Mouse (Mus musculus): ENCODE measurements around the gene Dnal4.

The Dnal4 gene

DNA sequence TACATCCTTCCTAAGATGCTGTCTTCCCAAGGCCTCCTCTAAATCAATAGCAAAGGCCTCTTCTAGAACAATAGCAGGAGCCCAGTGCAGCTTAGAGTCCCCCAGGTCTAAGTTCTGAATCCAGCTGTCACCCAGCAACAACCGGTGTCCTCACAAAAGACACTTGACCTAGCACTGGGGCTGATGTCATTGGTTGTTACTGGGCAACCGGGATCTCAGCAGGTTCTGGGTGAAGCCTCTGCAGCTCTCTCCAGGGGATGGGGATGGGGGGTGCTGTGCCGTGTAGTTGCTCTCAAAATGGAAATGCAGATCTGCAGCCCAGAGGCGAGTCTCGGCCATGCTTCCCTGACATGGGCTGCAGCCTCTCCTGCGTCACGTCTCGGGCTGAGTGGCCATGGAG is 10.2 kb upstream of the Dnal4 start:
- POLR2A ChIA-PET, result interaction anchor here in 2 of 4 experiments (0.6 to 0.7 kb wide), 2 partner anchors 96 to 146 kb away, joined by 3 to 4 read pairs; no protein-coding TSS in a partner anchor
- CTCF ChIA-PET, result interaction anchor here in 1 of 4 experiments (0.5 to 0.8 kb wide), 2 partner anchors 10 to 907 kb away, joined by 3 read pairs; no protein-coding TSS in a partner anchor

DNA sequence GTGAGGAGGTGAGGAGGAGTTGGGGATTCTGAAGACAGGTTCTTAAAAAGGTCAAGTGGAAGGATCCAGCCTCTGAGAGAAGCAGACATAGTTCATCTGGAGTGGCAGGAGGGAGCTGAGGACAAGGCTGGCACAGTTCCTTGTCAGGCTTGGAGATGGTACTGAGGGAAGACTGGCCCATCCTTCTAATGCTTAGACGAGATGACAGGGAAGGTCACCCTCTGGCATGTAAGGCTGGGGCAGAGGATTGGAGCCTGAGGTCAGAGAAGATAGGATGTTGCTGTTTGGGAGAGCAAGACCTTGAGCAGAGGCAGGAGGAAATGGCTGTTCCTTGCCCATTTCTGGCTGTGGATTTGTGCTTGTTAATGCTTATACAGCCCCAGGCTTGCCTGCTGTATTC is 7.4 kb upstream of the Dnal4 start:
- POLR2A ChIA-PET, result interaction anchor here in 2 of 4 experiments (0.8 to 1.9 kb wide), 3 partner anchors 10 to 37 kb away, joined by 3 to 6 read pairs (median 4); no protein-coding TSS in a partner anchor
- CTCF ChIA-PET, result interaction anchor here in 2 of 4 experiments (0.6 to 2.3 kb wide), 8 partner anchors 11 to 484 kb away, joined by 3 to 10 read pairs (median 5); partner anchors contain the start of gene Fam227a (in 1 of the 2)

DNA sequence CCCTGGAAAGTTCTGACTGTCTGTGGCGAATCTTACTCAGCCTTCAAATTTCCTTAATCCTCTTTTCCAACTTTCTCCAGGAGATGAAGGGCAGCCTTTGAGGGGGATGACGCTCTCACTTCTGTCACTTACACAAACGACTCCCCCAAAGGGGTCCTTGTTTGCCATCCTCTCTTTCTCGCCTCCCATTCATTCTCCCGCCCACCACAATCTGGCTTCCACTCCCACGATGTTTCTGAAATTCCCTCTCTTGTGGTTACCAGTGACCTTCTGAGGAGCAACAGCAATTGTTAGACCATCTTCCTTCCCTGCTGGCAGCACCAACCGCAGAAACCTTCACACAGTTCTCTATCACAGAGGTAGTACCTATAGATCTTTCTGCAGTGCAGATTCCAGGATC is 2.0 kb downstream of the Dnal4 start:
- ChIA-PET CTCF (interaction anchor here in 2 of 4 experiments (0.6 to 1.0 kb wide), 2 partner anchors 17 to 22 kb away, joined by 3 to 4 read pairs; no protein-coding TSS in a partner anchor), POLR2A (interaction anchor here (0.5 to 3.0 kb wide), 22 partner anchors 8 to 300 kb away, joined by 3 to 24 read pairs (median 4); partner anchors contain the start of genes Gtpbp1 (in 2 of the 4), Cbx7 (in 1 of the 4), Cby1 (in 1 of the 4) and Fam227a (in 1 of the 4))

DNA sequence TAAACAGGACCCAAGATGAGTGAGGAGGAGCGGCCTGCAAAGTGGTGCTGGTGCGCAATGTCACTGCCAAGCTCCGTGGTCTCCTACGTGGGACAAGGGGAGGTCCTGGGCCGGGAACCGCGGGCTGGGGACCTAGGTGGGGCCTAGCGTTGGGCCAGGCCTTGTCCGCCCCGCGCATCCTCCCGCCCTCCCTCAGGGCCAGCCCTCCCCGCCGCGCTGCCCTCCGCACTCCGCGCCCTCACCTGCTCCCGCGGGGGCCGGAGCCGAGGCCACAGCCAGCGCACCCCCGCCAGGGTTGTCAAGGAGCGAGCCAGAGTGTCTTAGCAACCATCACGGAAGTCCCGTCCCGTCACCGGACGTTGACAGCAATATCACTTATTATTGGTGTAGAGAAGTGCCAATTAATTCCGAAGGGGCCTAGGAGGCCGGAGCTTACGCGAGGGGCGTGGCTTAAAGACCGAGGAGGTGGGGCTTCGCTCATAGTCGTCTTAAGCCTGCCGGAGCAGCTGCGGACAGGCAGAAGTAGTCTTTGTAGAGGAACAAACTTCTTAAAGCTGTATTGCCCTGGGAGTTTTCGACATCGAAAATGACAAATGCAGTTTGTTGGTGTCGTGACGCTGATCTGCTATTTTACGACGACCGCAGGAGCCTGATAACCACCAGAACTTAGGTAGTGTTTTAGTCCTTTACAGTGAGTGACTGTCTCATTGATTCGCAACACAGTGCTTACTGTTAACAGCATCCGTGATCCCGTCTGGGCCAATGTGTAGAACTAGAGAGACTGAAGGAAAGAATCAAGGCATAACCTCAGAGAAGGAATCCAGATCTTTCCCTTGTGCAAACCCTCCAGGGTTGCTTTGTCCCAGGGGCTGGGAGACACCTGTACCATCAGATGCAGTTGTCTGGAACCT is 3.3 kb downstream of the Dnal4 start:
- CTCF ChIA-PET, result interaction anchor here (0.5 to 2.1 kb wide), 19 partner anchors 9 to 317 kb away, joined by 3 to 10 read pairs (median 4); partner anchors contain the start of gene Syngr1 (in 1 of the 4)
- POLR2A ChIA-PET, result interaction anchor here (0.5 to 3.0 kb wide), 58 partner anchors 8 to 482 kb away, joined by 3 to 24 read pairs (median 4); partner anchors contain the start of genes Gtpbp1 (in 2 of the 4), Atf4 (in 1 of the 4), Cbx6 (in 1 of the 4) and Cbx7 (in 1 of the 4)

DNA sequence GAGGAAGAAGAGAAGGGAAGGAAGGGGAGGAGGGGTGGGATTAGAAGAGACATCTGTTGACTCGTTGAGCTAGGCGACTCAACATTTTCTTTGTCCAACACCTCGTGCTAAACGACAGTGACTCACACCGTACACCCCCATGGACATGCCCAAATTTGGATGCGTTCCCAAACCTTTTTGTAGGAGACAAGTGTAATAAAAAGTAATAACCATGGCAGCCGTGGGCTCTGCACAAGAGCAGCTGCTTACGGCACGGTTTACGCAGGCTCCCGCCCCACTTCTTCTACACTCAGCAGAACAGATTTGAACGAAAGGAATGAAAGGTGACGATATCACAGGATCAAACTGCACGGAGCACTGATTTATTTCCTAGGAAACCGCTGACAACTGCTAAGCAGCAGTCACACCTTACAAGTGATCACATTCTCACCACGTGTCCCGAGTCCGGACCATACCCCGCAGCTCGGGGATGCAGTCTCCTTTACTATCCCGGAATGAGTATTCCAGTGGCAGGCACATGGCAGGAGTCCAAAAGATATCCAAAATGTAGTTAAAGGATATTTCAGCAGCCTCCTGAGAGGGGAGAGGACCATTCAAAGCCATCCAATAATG is 6.9 kb downstream of the Dnal4 start:
- ChIA-PET POLR2A (interaction anchor here in 3 of 4 experiments (0.5 to 1.7 kb wide), 15 partner anchors 9 to 490 kb away, joined by 3 to 6 read pairs (median 4); no protein-coding TSS in a partner anchor), CTCF (interaction anchor here in 3 of 4 experiments (0.7 to 1.2 kb wide), 4 partner anchors 17 to 1158 kb away, joined by 3 to 4 read pairs (median 3); no protein-coding TSS in a partner anchor)

DNA sequence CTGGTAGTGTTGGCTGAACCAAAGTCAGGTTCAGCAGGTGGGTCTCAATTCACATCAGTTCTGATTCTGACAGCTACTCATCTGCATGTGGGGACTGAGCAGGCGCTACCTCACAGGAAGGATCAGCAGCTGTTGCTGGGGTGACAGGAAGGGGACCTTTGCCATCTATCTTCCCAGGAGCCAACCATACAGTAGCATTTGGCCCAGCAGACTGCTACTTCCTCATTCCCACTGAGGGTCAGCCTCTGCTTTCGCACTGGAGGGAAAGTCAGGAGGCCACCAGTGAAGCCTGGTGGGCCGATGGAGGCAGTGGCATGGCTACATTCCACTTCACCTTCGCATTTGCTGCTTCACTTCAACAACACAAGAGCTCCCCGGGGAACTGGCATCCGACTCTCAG is 9.3 kb downstream of the Dnal4 start:
- ChIA-PET POLR2A (interaction anchor here in 2 of 4 experiments (0.7 to 1.5 kb wide), 4 partner anchors 19 to 78 kb away, joined by 3 to 4 read pairs (median 3); no protein-coding TSS in a partner anchor), CTCF (interaction anchor here in 2 of 4 experiments (0.6 to 1.4 kb wide), 3 partner anchors 15 to 20 kb away, joined by 3 to 6 read pairs (median 3); no protein-coding TSS in a partner anchor)

DNA sequence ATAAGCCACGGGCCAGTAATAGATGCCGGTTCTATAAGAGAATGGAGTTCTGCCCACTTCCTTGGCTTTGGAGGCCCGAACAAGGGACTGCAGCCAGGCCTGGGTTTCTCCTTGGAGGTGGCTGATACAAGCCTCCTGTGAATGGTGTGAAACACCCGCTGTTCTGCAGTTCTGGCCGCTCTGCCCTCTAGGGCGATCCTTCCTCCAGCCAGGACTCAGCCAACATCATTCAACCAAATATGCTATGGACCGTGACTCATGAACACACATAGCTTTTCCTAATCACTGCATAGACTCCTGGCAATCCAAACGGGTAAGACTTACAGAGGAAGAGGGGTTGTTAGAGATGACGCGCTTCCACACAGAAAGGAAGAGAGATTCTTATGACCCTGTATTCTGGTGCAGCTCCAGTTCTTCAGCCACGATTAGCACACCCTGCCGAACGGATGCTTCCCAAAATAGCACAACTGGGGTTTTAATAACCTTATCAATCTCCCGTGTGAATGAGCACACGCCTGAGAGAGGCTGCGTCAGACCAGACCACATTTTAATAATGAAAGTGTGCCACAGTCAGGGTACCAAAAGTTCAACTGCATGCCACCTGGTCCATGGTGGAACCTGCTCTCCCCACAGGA is 10.2 kb downstream of the Dnal4 start:
- ChIA-PET CTCF (interaction anchor here in 2 of 4 experiments (0.9 to 1.8 kb wide), 2 partner anchors 15 to 178 kb away, joined by 5 to 8 read pairs; no protein-coding TSS in a partner anchor), POLR2A (interaction anchor here in 1 of 4 experiments (1.9 kb wide), 1 partner anchor 25 kb away, joined by 6 read pairs; no protein-coding TSS in a partner anchor)

DNA sequence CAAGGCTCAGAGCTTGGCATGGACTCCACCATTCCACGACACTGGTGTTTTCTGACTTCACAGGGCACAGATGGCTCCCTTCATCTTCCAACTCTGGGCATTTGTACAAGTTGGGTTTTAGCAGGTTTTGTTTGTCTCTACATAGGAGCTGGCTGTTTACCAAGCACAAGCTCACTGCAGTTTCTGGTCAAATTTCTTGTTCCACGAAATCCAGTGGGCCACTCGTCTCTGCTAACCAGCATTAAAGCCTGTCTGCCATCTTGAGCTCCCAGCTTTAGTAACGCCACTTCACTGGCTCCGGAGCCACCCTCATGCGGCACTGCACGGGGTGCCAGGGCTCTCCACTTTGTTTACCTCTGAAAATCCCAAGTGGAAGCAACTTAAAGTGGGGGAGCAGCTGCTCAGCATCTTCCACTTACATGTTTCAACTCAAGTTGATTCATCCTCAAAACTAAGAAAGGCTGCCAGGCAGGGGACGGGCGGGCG is 11.0 kb downstream of the Dnal4 start:
- CTCF ChIA-PET, result interaction anchor here in 3 of 4 experiments (0.7 to 1.8 kb wide), 6 partner anchors 14 to 300 kb away, joined by 3 to 8 read pairs (median 4); no protein-coding TSS in a partner anchor
- POLR2A ChIA-PET, result interaction anchor here in 3 of 4 experiments (0.5 to 1.9 kb wide), 11 partner anchors 8 to 251 kb away, joined by 3 to 10 read pairs (median 4); partner anchors contain the start of gene Dnal4 (in 1 of the 3)

DNA sequence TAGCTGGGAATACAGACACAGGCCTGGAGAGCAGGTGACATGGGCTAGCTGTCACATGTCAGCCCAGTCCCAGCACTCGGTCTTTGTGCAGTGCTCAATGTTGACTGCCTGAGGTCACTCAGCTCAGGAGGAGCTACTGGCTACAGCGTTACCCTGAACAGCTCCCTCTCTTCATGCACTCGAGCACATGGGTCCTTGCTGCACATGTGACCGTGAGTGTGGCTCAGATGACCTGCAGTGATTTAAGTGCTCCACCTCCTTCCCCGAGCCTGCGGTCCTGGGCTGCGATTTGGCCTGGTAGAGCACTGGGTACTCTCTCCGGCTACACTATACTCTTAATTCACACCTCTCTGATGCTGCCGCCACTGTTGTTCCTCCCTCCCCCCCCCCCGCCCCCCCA is 11.5 kb downstream of the Dnal4 start:
- POLR2A ChIA-PET, result interaction anchor here in 3 of 4 experiments (0.5 to 1.9 kb wide), 15 partner anchors 9 to 490 kb away, joined by 3 to 10 read pairs (median 3); partner anchors contain the start of genes Apobec3 (in 1 of the 3) and Dnal4 (in 1 of the 3)

DNA sequence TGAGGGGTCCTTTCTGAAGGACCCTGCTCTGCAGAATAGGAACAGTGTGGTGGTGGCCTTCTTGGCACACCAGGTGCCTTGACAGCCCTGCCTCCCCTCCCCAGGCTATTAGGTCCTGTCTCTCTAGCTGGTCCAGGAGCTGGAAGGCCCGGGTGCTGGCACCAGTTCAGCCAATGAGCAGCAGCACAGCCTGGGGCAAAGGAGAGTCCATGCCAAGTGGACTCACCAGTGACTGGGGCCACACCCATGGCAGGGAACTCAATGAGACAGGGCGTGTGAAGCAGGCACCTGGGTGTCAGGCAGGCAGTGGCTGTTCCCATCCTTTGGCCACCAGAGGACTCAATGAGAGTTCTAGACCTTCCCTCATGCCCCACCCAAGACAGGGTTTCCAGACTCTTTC is 12.3 kb downstream of the Dnal4 start:
- CTCF ChIA-PET, result interaction anchor here in 2 of 4 experiments (0.8 to 1.2 kb wide), 2 partner anchors 12 to 60 kb away, joined by 3 to 4 read pairs; no protein-coding TSS in a partner anchor
- POLR2A ChIA-PET, result interaction anchor here in 2 of 4 experiments (1.0 to 1.8 kb wide), 7 partner anchors 10 to 491 kb away, joined by 3 to 10 read pairs (median 3); partner anchors contain the start of gene Dnal4 (in 1 of the 2)

More for the DNA sequence above, 11.5 kb downstream of the Dnal4 start:
- CTCF ChIA-PET, result interaction anchor here in 3 of 4 experiments (0.7 to 1.8 kb wide), 6 partner anchors 14 to 300 kb away, joined by 3 to 8 read pairs (median 4); no protein-coding TSS in a partner anchor

DNA sequence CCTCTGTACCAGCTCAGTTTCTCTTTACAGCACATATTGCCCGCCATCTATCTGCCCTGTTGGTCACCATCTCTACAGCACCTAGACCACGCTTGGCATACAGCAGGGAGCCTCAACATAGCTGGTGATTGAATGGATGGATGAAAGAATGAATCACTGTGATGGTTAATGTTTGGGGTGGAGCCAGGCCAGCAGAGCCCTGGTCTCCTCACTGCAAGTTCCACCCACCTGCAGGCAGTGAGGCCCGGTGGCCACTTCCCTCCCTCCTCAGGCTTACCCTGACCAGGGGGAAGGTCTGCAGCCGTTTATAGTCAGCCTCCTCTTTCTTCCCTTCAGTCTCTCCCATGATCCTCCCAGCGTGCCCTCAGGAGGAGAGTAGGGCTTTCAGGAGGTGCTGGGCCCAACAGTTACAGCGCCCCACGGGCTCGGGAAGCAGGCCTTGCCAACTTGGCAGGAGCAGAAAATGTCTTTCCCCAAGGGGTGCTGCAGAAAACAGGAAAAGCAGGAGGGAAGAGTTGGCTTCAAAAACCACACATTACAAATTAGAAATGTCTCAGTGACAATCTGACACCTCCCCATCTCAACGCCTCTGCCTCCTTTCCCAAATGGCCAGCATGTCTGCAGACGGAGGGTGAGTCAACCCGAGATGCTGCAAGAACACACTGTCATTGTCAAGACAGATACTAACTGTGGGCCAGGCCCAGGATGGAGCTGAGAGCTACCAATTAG is 12.9 kb downstream of the Dnal4 start:
- POLR2A ChIA-PET, result interaction anchor here in 2 of 4 experiments (1.4 to 2.3 kb wide), 3 partner anchors 12 to 82 kb away, joined by 3 to 11 read pairs (median 4); no protein-coding TSS in a partner anchor
- CTCF ChIA-PET, result interaction anchor here in 3 of 4 experiments (0.8 to 1.2 kb wide), 3 partner anchors 12 to 43 kb away, joined by 3 to 4 read pairs (median 3); no protein-coding TSS in a partner anchor

DNA sequence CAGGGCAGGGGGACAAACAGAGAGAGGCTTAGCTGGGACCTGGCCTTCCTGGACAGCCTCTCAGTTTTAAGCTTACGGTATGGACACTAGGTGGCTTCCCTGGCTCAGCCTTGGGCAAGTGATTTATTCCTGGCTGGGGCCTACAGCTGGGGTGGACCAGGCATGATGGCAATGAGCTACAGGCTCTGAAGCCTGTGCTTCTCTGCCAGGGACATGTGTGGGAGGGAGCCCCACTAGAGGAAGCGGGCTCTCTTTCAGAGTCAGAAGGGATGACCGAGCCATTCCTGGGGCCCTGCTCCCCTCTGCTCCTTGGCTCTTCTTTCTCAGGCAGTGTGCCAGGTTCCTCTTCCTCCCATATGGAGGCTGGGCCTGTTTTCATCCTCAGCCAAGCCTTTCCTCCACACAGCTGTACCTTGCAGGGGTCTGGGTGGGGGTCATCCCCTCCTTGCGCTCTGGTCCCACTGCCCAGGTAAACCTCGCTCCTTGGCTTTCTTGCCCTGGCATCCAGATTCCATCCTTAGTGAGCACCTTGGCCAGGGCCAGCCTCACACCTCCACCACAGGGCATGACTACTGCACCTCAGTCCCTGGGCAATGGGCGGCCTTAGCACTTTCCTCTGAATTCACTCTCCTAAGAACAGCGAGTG is 13.9 kb downstream of the Dnal4 start:
- ChIA-PET CTCF (interaction anchor here in 3 of 4 experiments (0.8 to 2.1 kb wide), 6 partner anchors 10 to 44 kb away, joined by 3 to 10 read pairs (median 4); no protein-coding TSS in a partner anchor), POLR2A (interaction anchor here in 2 of 4 experiments (0.6 to 2.3 kb wide), 5 partner anchors 10 to 64 kb away, joined by 3 to 13 read pairs (median 4); no protein-coding TSS in a partner anchor)

DNA sequence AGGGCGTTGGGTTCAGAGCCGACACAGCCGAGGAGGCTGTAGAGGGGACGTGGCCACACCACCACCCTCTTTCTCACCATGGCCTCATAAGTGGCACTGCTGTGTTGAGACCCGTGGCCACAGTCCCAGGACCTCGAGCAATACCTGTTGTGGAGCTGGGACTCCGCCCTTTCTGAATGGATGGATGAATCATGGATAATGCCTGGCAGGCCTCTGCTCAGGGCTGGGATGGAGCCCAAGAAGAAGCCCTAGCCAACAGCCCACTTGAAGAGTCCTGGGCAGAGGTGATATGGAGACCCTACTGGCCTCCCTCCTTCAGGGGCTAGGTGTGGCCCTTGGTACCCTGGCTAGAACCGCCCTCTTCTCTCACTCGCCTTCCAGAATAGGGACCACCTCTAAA is 14.6 kb downstream of the Dnal4 start:
- CTCF ChIA-PET, result interaction anchor here (0.6 to 2.1 kb wide), 7 partner anchors 10 to 68 kb away, joined by 3 to 10 read pairs (median 4); no protein-coding TSS in a partner anchor
- POLR2A ChIA-PET, result interaction anchor here in 2 of 4 experiments (0.6 to 2.3 kb wide), 8 partner anchors 10 to 314 kb away, joined by 3 to 13 read pairs (median 4); no protein-coding TSS in a partner anchor

DNA sequence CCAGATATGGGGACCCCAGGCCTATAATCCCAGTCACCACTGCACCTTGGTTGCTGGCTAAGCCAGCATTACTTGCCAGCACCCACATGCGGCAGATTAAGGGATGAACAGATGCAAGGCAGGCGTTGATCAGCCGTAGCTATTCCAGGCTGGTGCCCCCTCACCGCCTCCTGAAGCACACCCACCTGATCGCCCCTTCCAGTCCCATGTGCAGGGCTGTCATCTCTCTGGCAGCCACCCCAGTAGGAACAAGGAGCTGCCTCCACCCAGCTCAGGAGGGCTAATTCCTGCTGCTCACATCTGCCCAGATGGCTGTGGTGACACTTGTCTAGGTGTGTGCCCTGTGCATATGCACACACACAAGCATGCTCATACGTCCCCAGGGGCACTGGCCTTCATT is 16.7 kb downstream of the Dnal4 start:
- ChIA-PET CTCF (interaction anchor here in 2 of 4 experiments (1.0 to 1.2 kb wide), 4 partner anchors 8 to 131 kb away, joined by 3 read pairs; no protein-coding TSS in a partner anchor), POLR2A (interaction anchor here in 3 of 4 experiments (0.6 to 1.9 kb wide), 6 partner anchors 10 to 322 kb away, joined by 3 to 4 read pairs (median 4); no protein-coding TSS in a partner anchor)

DNA sequence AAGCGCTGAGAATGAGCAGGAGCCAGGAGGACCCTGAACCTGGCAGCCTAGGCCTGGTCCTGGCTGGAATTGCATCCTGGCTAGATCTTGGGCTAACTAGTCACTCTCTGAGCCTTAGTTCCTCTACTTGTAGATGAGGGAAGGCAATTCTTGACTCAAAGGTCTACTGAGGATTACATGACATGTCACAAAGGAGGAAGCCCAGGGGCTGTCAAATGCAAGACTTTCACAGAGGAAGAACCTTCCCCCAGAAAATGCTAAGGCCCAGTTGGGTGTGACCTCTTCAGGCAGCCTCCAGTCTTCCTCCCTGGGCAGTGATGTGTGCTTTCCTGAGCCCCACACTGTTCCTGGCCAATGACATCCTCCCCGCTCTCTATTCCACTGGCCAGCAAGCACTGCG is 20.5 kb downstream of the Dnal4 start:
- ChIA-PET CTCF (no interaction called here), POLR2A (interaction anchor here in 1 of 4 experiments (0.9 to 1.3 kb wide), 2 partner anchors 9 to 69 kb away, joined by 3 to 4 read pairs; no protein-coding TSS in a partner anchor)

Measured in embryonic stem cell, embryonic (primary cell).